Mouse (Mus musculus): ENCODE results near the gene Cep170. TPM values are rescaled to one million over a fixed set of nuclear protein-coding genes. Genes with fewer than 3 reads are reported as not detected.

Gene Cep170
- polyA plus RNA-seq, 1 experiment from 2014 or later = 8.6 TPM

- H3K27me3 ChIP-seq (replicated peaks; ENCODE audit: control insufficient read depth, insufficient read depth, low read length) = no peaks in the 10 kb centered on the region
- 87% methylated on average over 4 of the region's 4 CpGs for WGBS
- no peak for ATAC-seq
- H3K9me3 ChIP-seq (ENCODE audit: control insufficient read depth, low read length) = no peaks in the 10 kb centered on the region
- H3K4me3 ChIP-seq (ENCODE audit: low read length) = no peak overlapping the region
- no peak overlapping the region for H3K27ac ChIP-seq (ENCODE audit: low read length)
- no peak overlapping the region for H3K9ac ChIP-seq (ENCODE audit: low read depth, low read length)
- H3K4me2 ChIP-seq (ENCODE audit: low read depth, low read length) = no peak overlapping the region
- H3K36me3 ChIP-seq (ENCODE audit: control insufficient read depth, insufficient read depth, low read length) = no peaks in the 10 kb centered on the region
- peaks cover 5% of the 10 kb centered on the region for H3K4me1 ChIP-seq (ENCODE audit: control insufficient read depth, insufficient read depth, low read length)
These were observed 13.1 kb upstream of the Cep170 start for GRCm38 (mm10) chr1:176826931-176827330.

- Histone ChIP-seq H3K4me3 (ENCODE audit: low read length) (no peak overlapping the region), H3K9me3 (ENCODE audit: control insufficient read depth, low read length) (no peaks in the 10 kb centered on the region), H3K4me2 (ENCODE audit: low read depth, low read length) (no peak overlapping the region), H3K27ac (ENCODE audit: low read length) (no peak overlapping the region), H3K36me3 (ENCODE audit: control insufficient read depth, insufficient read depth, low read length) (no peaks in the 10 kb centered on the region), H3K4me1 (ENCODE audit: control insufficient read depth, insufficient read depth, low read length) (peaks cover 7% of the 10 kb centered on the region), H3K27me3 (replicated peaks; ENCODE audit: control insufficient read depth, insufficient read depth, low read length) (no peaks in the 10 kb centered on the region), H3K9ac (ENCODE audit: low read depth, low read length) (no peak overlapping the region)
- 86% methylated on average over 11 of the region's 11 CpGs for WGBS
- ATAC-seq = no peak
These were observed 12.3 kb upstream of the Cep170 start for GRCm38 (mm10) chr1:176826186-176826585.

DNA sequence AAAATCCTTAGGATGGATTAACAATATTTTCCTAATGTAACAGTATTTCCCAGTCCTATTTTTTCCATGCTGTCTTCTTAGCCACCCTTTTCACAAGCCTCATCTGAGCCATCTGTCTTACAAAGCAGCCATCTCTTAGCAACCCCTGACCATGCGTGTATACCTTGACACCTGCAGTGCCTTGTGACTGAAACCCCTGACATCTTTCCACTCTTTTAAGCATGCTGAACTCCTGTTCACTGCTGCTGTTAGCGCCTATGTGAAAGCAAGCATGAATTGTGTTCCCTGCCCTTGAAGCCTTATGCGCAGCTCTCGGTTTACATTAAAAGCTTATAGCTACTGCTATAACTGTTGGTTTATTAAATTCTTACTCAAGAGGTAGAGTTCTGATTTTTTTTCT lies 11.2 kb upstream of the Cep170 start:
- WGBS = 92% methylated on average over 4 of the region's 4 CpGs
- ATAC-seq = no peak
- no peaks in the 10 kb centered on the region for H3K36me3 ChIP-seq (ENCODE audit: control insufficient read depth, insufficient read depth, low read length)
- H3K9me3 ChIP-seq (ENCODE audit: control insufficient read depth, low read length) = no peaks in the 10 kb centered on the region
- H3K4me1 ChIP-seq (ENCODE audit: control insufficient read depth, insufficient read depth, low read length) = peaks cover 7% of the 10 kb centered on the region
- no peaks in the 10 kb centered on the region for H3K27me3 ChIP-seq (replicated peaks; ENCODE audit: control insufficient read depth, insufficient read depth, low read length)
- H3K4me2 ChIP-seq (ENCODE audit: low read depth, low read length) = no peak overlapping the region
- H3K27ac ChIP-seq (ENCODE audit: low read length) = no peak overlapping the region
- no peak overlapping the region for H3K4me3 ChIP-seq (ENCODE audit: low read length)
- H3K9ac ChIP-seq (ENCODE audit: low read depth, low read length) = no peak overlapping the region

DNA sequence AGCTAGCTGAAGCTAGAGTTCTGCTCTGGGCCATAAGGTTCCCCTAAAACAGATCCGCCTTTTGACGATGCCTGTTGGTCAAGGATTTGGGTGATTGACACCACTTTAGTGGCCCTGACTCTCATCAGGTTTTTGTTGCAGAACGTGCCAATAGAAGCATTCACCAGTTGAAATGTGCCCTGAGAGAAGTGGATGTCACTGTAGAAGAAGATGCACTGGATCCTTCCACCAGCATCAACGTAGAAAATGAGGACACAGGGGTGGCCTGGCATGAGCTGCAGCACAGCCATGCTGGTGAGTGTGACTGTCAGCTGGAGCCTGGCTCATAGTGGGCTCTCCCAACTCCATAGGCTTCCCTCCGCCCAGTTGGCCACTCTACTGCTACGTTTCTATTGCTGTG lies 10.7 kb upstream of the Cep170 start:
- H3K9me3 ChIP-seq (ENCODE audit: control insufficient read depth, low read length) = no peaks in the 10 kb centered on the region
- H3K27me3 ChIP-seq (replicated peaks; ENCODE audit: control insufficient read depth, insufficient read depth, low read length) = no peaks in the 10 kb centered on the region
- H3K4me3 ChIP-seq (ENCODE audit: low read length) = no peak overlapping the region
- H3K9ac ChIP-seq (ENCODE audit: low read depth, low read length) = no peak overlapping the region
- peaks cover 7% of the 10 kb centered on the region for H3K4me1 ChIP-seq (ENCODE audit: control insufficient read depth, insufficient read depth, low read length)
- H3K4me2 ChIP-seq (ENCODE audit: low read depth, low read length) = no peak overlapping the region
- ATAC-seq = no peak
- H3K27ac ChIP-seq (ENCODE audit: low read length) = no peak overlapping the region
- H3K36me3 ChIP-seq (ENCODE audit: control insufficient read depth, insufficient read depth, low read length) = no peaks in the 10 kb centered on the region
- 88% methylated on average over 6 of the region's 6 CpGs for WGBS

- no peak for ATAC-seq
- 55% methylated on average over 8 of the region's 8 CpGs for WGBS
- no peaks in the 10 kb centered on the region for H3K9me3 ChIP-seq (ENCODE audit: control insufficient read depth, low read length)
- H3K27ac ChIP-seq (ENCODE audit: low read length) = no peak overlapping the region
- H3K4me1 ChIP-seq (ENCODE audit: control insufficient read depth, insufficient read depth, low read length) = peaks cover 7% of the 10 kb centered on the region
- H3K27me3 ChIP-seq (replicated peaks; ENCODE audit: control insufficient read depth, insufficient read depth, low read length) = no peaks in the 10 kb centered on the region
- H3K36me3 ChIP-seq (ENCODE audit: control insufficient read depth, insufficient read depth, low read length) = no peaks in the 10 kb centered on the region
- no peak overlapping the region for H3K4me3 ChIP-seq (ENCODE audit: low read length)
- H3K4me2 ChIP-seq (ENCODE audit: low read depth, low read length) = no peak overlapping the region
- H3K9ac ChIP-seq (ENCODE audit: low read depth, low read length) = no peak overlapping the region
These were observed 10.0 kb upstream of the Cep170 start for GRCm38 (mm10) chr1:176823889-176824288.

DNA sequence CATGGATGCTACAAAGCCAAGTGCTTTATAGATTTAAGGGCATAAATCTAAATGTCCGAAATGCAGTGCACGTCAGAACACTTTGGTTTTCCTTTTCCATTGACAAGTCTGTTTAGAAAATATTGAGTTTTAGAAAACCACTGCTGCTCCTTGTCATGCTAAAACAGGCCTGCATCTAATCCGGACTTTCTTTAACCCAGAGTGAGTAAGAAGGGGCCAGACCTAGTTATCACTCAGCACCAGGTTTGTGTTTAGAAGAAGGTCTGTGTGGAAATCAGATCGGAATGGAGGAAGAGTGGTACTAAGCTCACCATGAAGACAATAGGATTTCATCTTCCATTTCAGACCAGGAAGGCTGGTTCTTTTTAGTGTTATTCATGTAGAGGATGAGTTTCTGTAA lies 9.1 kb upstream of the Cep170 start:
- Histone ChIP-seq H3K4me2 (ENCODE audit: low read depth, low read length) (no peak overlapping the region), H3K36me3 (ENCODE audit: control insufficient read depth, insufficient read depth, low read length) (no peaks in the 10 kb centered on the region), H3K9me3 (ENCODE audit: control insufficient read depth, low read length) (no peaks in the 10 kb centered on the region), H3K27me3 (replicated peaks; ENCODE audit: control insufficient read depth, insufficient read depth, low read length) (no peaks in the 10 kb centered on the region), H3K27ac (ENCODE audit: low read length) (no peak overlapping the region), H3K9ac (ENCODE audit: low read depth, low read length) (no peak overlapping the region), H3K4me1 (ENCODE audit: control insufficient read depth, insufficient read depth, low read length) (peaks cover 16% of the 10 kb centered on the region), H3K4me3 (ENCODE audit: low read length) (no peak overlapping the region)
- 75% methylated on average over 4 of the region's 4 CpGs for WGBS
- no peak for ATAC-seq

DNA sequence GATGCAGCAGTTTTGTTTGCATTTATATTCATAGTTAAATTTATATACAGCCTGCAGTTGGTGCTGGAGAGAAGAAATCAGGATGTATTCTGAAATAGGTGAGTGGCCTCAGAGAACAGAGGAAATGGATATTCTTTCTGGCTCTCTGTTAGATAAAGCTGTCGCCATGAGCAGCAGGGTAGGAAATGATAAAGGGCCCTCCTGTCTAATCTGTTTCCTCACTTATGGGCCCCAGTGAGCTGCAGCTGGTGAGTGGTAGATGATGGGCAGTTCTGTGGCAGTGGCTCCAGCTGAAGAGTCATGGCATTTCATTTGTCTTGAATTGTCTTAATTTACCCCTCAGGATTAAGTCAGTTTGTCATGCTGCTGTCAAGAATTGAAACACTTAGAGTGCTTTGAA lies 8.1 kb upstream of the Cep170 start:
- Histone ChIP-seq H3K4me2 (ENCODE audit: low read depth, low read length) (no peak overlapping the region), H3K4me3 (ENCODE audit: low read length) (no peak overlapping the region), H3K27me3 (replicated peaks; ENCODE audit: control insufficient read depth, insufficient read depth, low read length) (no peaks in the 10 kb centered on the region), H3K4me1 (ENCODE audit: control insufficient read depth, insufficient read depth, low read length) (peaks cover 18% of the 10 kb centered on the region), H3K9me3 (ENCODE audit: control insufficient read depth, low read length) (no peaks in the 10 kb centered on the region), H3K27ac (ENCODE audit: low read length) (no peak overlapping the region), H3K36me3 (ENCODE audit: control insufficient read depth, insufficient read depth, low read length) (no peaks in the 10 kb centered on the region), H3K9ac (ENCODE audit: low read depth, low read length) (no peak overlapping the region)
- 22% methylated on average over 1 of the region's 1 CpGs for WGBS
- no peak for ATAC-seq

DNA sequence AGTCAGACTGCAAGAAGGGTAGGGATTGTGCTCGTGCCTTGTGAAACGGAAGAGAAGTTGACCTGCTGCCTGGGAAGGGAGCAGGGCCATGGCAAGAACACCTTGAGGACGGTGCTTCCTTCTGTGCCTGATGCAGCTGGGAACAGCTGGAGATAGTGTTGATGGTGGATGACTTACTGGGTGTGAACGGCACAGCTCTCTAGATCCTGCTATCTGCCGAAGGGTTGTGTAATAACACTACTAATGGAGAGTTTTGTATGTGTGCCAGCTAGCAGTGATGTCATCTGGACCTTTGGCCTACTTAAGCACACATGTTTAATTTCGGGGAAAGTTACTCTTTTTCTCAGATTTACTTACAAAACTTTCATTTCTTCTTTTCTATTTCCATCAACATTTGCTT lies 4.9 kb upstream of the Cep170 start:
- no peak for ATAC-seq
- 37% methylated on average over 6 of the region's 6 CpGs for WGBS
- Histone ChIP-seq H3K27me3 (replicated peaks; ENCODE audit: control insufficient read depth, insufficient read depth, low read length) (no peaks in the 10 kb centered on the region), H3K9ac (ENCODE audit: low read depth, low read length) (0 out of 2 replicates have a peak overlapping the region, but pooled peaks have one; percentile 14), H3K27ac (ENCODE audit: low read length) (0 out of 2 replicates have a peak overlapping the region, but pooled peaks have one; percentile 7), H3K4me2 (ENCODE audit: low read depth, low read length) (no peak overlapping the region), H3K36me3 (ENCODE audit: control insufficient read depth, insufficient read depth, low read length) (no peaks in the 10 kb centered on the region), H3K9me3 (ENCODE audit: control insufficient read depth, low read length) (no peaks in the 10 kb centered on the region), H3K4me3 (ENCODE audit: low read length) (no peak overlapping the region), H3K4me1 (ENCODE audit: control insufficient read depth, insufficient read depth, low read length) (peaks cover 15% of the 10 kb centered on the region)

- H3K4me3 ChIP-seq (ENCODE audit: low read length) = no peak overlapping the region
- H3K27ac ChIP-seq (ENCODE audit: low read length) = no peak overlapping the region
- no peak overlapping the region for H3K9ac ChIP-seq (ENCODE audit: low read depth, low read length)
- WGBS = 65% methylated on average over 2 of the region's 2 CpGs
- ATAC-seq = no peak
- no peaks in the 10 kb centered on the region for H3K27me3 ChIP-seq (replicated peaks; ENCODE audit: control insufficient read depth, insufficient read depth, low read length)
- H3K36me3 ChIP-seq (ENCODE audit: control insufficient read depth, insufficient read depth, low read length) = no peaks in the 10 kb centered on the region
- no peaks in the 10 kb centered on the region for H3K9me3 ChIP-seq (ENCODE audit: control insufficient read depth, low read length)
- peaks cover 15% of the 10 kb centered on the region for H3K4me1 ChIP-seq (ENCODE audit: control insufficient read depth, insufficient read depth, low read length)
- H3K4me2 ChIP-seq (ENCODE audit: low read depth, low read length) = no peak overlapping the region
These were observed 4.3 kb upstream of the Cep170 start for GRCm38 (mm10) chr1:176818147-176818546.

GRCm38 (mm10) chr1:176816728-176817127 lies 2.9 kb upstream of the Cep170 start:
- Histone ChIP-seq H3K4me2 (ENCODE audit: low read depth, low read length) (no peak overlapping the region), H3K4me1 (ENCODE audit: control insufficient read depth, insufficient read depth, low read length) (peaks cover 12% of the 10 kb centered on the region), H3K9ac (ENCODE audit: low read depth, low read length) (no peak overlapping the region), H3K9me3 (ENCODE audit: control insufficient read depth, low read length) (no peaks in the 10 kb centered on the region), H3K27me3 (replicated peaks; ENCODE audit: control insufficient read depth, insufficient read depth, low read length) (no peaks in the 10 kb centered on the region), H3K27ac (ENCODE audit: low read length) (no peak overlapping the region), H3K4me3 (ENCODE audit: low read length) (no peak overlapping the region), H3K36me3 (ENCODE audit: control insufficient read depth, insufficient read depth, low read length) (no peaks in the 10 kb centered on the region)
- 86% methylated on average over 4 of the region's 4 CpGs for WGBS
- no peak for ATAC-seq

All from intestine, embryonic 16.5 days (tissue).